Mouse (Mus musculus) T-helper 1 cell (primary cell): ENCODE measurements around the gene Satb1.

ENCODE experiments used
- in situ Hi-C: fragments of 300-600 bp; cut with MboI, MseI; formaldehyde crosslinking; loops from one replicate; pipeline ENCODE4 v1.15.1; 2025; ENCODE audit warnings: high pct_unique_total_duplicates

Gene Satb1

DNA sequence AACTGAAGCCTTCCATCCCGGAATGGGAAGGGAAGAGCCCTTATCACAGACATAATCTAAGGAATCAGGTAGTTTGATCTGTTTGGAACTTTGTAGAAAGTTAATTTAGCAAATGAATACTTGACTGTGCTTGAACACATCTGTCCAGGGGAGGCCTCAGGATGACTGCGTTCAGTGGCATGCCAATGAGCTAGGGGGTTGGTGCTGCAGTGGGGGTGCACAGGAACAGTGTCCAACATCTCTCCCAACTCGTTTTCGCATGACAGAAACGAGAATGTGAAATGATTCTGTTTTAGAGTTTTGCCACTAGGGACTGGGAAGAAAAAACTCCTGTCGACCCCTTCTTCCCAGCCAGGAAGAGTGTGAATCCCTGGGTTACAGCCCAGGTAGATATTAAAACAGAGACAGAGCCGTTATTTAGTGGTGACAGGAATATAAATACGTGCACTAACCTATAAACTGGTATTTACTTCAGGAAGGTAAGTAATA is 5.1 kb downstream of the Satb1 start:
- in situ Hi-C loops, result loop anchor here (5.0 to 25.0 kb wide), 2 partner anchors 41 to 634 kb away; no protein-coding TSS in a partner anchor

GRCm38 (mm10) chr17:51826461-51826860 is 6.6 kb downstream of the Satb1 start:
- in situ Hi-C loops, result loop anchor here (5.0 to 25.0 kb wide), 2 partner anchors 39 to 636 kb away; no protein-coding TSS in a partner anchor

DNA sequence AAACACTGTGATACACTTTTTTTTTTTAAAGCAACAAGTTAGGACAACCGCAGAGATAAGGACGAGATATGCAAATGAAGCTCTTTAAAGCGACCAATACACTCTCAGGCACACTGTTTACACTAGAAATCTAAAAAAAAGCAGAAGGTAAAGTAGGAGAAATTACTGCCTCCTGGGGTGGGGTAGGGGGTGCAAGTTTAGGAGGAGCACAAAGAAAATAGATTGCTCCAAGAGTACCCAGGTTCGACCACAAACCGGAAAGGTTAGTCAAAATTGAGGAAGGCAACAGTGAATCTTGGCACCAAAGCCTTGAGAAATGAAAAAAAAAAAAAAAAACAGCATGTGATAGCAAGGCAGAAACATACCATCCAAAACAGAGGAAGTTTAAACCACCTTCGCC is 18.8 kb downstream of the Satb1 start:
- in situ Hi-C loops, result no loop called here

GRCm38 (mm10) chr17:51813784-51814120 is 19.3 kb downstream of the Satb1 start:
- in situ Hi-C loops, result no loop called here

- in situ Hi-C loops, result no loop called here
Measured at GRCm38 (mm10) chr17:51812942-51813783, 19.9 kb downstream of the Satb1 start.

GRCm38 (mm10) chr17:51812261-51812941 is 20.7 kb downstream of the Satb1 start:
- in situ Hi-C loops, result no loop called here

DNA sequence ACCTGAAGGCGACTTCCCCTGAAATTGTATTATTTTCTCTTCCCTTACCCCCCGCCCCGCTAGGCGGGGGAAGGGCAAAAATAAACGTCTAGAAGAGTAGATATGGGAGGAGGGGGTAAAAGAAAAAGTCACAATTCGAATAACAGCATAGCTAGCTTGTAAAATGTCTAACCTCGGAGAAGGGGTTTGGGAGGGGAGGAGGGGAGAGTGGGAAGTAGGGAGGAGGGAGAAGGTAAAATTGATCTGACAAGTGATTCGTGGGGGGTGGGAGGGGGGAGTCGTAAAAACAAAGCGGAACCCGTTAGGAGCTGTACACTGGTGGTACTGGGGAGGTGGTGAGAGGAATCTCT is 21.2 kb downstream of the Satb1 start:
- in situ Hi-C loops, result no loop called here

DNA sequence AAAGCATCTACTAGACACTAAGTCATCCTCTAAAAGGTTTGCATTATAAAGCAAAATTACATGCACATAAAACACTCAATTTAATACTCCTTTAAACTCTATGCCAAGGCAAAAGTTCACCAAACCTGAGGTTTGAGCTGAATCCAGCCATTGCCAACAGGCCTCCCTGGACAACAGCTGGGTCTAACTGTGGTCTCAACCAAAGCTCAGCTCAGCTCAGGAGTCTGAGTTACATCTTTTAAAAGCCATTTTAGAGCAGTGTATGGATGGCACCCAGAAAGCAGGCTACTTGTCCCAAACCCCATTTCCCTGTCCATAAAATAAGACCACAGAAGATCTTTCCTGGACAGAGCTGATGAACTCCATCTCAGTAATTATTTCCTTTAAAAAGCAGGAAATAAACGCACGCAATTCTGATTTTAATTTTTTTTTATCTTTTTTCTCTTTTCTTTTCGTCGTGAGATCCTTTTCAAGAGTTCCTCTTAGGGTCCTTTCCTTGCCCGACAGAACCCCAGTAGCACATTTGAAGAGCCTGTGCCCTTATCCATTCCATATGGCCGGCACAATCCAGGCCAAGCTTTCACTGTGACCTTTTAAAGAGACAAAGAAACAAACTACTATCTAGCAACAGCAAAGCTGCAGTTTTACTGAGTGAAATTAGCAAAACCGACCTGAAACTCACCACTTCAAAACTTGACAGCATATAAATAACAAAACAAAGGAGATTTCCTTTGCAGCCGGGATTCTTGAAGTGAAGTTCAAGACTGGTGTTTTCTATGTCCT is 21.8 kb downstream of the Satb1 start:
- in situ Hi-C loops, result no loop called here

DNA sequence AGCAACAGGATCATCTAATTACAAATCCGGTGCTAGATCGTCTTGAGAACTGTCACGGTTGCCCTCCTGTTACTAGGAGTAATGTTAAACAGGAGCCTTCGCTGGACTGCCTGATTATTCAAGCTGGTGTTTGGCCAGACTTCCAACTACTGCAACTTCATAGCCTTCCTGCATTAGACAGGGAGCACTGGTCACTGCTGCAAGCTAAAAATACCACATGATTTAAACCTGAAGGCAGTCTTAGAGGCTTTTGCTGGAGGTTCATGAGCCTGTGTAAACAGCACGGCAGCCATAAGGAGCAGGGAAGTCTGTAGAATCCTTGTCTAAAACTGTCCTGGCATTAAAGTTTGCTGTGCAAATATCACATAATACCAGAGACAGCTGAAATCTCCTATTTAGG is 25.7 kb downstream of the Satb1 start:
- in situ Hi-C loops, result no loop called here

DNA sequence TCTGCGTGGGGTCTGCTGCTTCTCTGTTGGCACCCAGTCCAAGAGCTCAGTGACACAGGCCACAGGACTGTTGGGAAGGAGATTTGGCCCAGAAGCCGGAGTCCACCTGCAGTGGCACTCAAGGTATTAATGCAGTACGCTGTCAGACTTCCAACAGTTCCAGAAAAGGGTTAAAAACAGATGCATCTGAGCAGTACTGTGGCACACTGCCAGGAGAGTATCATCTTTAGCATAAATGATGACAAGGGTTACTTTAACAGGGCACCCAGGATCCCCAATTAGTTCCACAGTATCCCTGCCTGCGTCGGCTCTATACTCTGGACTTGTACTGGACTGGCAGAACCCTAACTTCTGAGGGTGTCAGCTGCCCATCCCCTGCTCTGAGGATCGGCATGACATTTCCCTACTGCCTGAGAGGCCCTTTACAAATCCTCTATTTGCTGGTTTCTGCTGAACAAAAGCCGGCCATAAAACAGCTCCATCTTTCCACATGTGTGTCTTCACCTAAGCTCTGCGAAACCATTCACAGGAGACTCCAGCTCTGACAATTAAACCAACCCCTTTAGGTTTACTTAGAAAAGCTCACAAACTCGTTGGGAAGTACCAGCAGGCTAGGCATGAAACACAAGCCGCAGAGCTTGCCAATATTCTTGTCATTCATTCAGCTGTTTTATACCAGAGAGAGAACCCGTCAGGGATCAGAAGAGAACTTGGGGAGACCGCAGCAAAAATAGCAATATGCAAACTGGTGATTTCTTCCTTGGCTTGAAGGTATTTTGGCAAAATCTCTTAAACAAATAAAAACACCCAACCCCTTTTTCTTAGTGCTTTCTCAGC is 26.7 kb downstream of the Satb1 start:
- in situ Hi-C loops, result no loop called here

DNA sequence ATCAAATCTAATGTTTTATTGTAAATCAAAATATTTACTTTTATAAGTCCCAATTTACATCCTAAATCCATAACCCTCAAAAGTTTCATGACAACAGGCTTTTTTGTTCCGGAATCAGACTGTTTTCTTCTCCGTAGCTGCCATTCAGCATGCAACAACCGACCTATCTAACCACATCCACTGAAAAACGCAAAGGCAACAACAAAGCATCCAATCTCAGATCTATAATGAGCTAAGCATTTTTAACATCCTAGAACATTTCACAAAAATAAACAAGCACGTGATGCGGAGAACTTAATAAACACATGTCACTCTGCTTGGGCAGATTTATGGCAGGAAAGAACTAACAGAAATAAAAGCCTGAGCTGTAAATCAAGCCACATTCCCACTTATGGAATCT is 32.9 kb downstream of the Satb1 start:
- in situ Hi-C loops, result no loop called here

DNA sequence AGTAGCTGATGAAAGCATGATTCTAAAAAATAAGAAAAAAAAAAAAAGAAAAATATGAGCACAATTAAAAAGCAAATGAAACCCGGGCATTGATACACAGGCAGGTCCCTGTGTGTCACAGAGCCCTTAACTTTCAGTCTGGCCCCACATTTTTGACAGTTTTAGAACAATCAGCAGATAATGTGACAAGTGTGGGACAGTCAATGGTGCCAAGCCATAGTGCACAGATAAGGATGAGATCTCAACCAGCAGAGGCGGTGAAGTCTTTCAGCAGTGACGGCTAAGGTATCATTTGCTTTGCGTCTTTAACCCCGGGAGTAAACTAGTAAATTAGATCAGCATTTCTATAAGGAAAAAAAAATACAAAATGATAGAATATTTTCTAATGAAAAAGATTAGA is 36.6 kb downstream of the Satb1 start:
- in situ Hi-C loops, result no loop called here

- in situ Hi-C loops, result no loop called here
Measured at GRCm38 (mm10) chr17:51791226-51791625, 41.9 kb downstream of the Satb1 start.

- in situ Hi-C loops, result no loop called here
Measured at GRCm38 (mm10) chr17:51790387-51791060, 42.6 kb downstream of the Satb1 start.

DNA sequence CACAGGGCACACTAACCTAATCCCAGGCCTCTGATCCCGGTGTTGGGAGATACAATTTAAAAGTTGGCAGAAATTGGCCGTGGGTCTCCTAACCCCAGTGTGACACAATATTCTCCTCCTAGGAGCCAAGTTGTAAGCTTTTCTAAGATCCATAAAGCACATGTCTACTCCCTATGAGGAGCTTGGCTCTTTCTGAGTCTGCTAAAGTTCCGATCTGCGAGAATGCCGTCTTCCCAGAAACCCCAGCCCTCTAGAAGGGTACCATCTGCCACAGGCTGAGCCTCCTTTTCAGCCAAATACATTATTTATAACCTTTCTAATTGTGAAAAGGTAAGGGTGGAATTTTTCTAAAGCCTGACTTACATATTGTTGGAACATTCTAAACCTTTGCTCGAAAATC is 43.3 kb downstream of the Satb1 start:
- in situ Hi-C loops, result loop anchor here (5.0 to 10.0 kb wide), 2 partner anchors 38 to 1285 kb away; partner anchors contain the start of gene Plcl2

GRCm38 (mm10) chr17:51789098-51789497 is 44.0 kb downstream of the Satb1 start:
- in situ Hi-C loops, result loop anchor here (5.0 to 10.0 kb wide), 2 partner anchors 38 to 1284 kb away; partner anchors contain the start of gene Plcl2

DNA sequence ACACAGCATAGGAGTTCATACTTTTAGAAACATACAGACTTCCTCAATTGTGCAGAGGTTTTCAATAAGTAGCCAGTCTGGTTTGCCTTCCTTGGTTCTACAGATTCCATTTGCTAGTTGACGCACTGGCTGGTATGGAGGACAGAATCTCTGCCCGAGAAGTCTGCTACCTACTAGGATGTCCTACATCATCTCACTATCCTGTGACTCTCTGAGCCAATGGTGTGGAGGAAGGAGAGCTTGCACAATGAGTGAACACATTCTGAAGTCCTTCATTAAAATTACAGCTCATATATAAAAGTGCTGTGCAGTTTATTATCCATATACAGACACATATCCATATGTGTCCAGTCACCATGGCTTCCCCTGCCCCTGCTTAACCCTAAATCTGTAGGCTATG is 45.1 kb downstream of the Satb1 start:
- in situ Hi-C loops, result loop anchor here (5.0 to 10.0 kb wide), 2 partner anchors 39 to 1283 kb away; partner anchors contain the start of gene Plcl2

DNA sequence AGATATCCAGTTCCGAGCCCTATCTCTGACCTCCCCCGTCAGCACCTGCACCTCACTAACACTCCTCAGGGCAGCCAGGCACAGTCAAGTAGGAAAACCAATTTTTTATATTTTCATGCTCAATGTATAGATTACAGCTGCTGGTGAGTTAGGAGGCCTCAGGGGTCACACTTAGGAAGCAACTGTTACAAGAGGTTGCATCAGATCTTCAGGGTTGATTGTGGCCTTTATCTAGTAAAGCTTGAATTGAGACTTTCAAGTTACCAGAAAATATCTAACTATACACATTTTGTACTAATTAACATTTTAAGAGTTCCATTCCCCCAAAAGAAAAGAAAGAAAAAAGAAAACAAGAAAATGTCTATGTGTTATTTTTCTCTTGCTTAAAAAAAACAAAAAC is 47.0 kb downstream of the Satb1 start:
- in situ Hi-C loops, result loop anchor here (5.0 to 10.0 kb wide), 2 partner anchors 41 to 1281 kb away; partner anchors contain the start of gene Plcl2

GRCm38 (mm10) chr17:51784935-51785334 is 48.2 kb downstream of the Satb1 start:
- in situ Hi-C loops, result loop anchor here (5.0 to 10.0 kb wide), 2 partner anchors 42 to 1280 kb away; partner anchors contain the start of gene Plcl2
